Mouse (Mus musculus) liver, adult 2 months (tissue): ENCODE results near the gene Gm10985. TPM values are rescaled to one million over a fixed set of nuclear protein-coding genes. Genes with fewer than 3 reads are reported as not detected.

ENCODE experiments used
- DNase-seq: peaks from one replicate; pipeline ENCODE4 v3.0.0-alpha.2; 2011; ENCODE audit warnings: low read depth, low spot score; ENCODE audit errors: extremely low read depth
- H3K27ac ChIP-seq: fragments of 200-500 bp; replicated peaks from 2 replicates; pipeline ENCODE4 v1.5.1; 2012; ENCODE audit warnings: low read depth, mild to moderate bottlenecking, control low read depth, inconsistent platforms, low read length; ENCODE audit not compliant: insufficient read depth
- H3K27me3 ChIP-seq: fragments of 200-500 bp; 2 replicates; pipeline ENCODE4 v1.6.1; 2012; ENCODE audit warnings: mild to moderate bottlenecking, moderate library complexity, low read length, inconsistent platforms; ENCODE audit not compliant: control insufficient read depth, insufficient read depth
- H3K36me3 ChIP-seq: fragments of 200-500 bp; 2 replicates; pipeline ENCODE4 v1.6.1; 2012; ENCODE audit warnings: low read length, inconsistent platforms; ENCODE audit not compliant: control insufficient read depth, insufficient read depth
- H3K4me1 ChIP-seq: fragments of 200-500 bp; 2 replicates; pipeline ENCODE4 v1.6.1; 2011; ENCODE audit warnings: low read length; ENCODE audit not compliant: control insufficient read depth, insufficient read depth
- H3K4me3 ChIP-seq: fragments of 200-500 bp; 2 replicates; pipeline ENCODE4 v1.5.1; 2011; ENCODE audit warnings: low read depth, mild to moderate bottlenecking, control low read depth, low read length, moderate library complexity; ENCODE audit not compliant: insufficient read depth
- H3K79me2 ChIP-seq: fragments of 200-500 bp; 2 replicates; pipeline ENCODE4 v1.6.1; 2012; ENCODE audit warnings: inconsistent platforms, mild to moderate bottlenecking, low read length, moderate library complexity; ENCODE audit not compliant: control insufficient read depth, insufficient read depth
- H3K9ac ChIP-seq: fragments of 200-500 bp; 2 replicates; pipeline ENCODE4 v1.6.1; 2012; ENCODE audit warnings: low read depth, mild to moderate bottlenecking, control low read depth, inconsistent platforms, low read length
- CTCF ChIP-seq: fragments of 200-500 bp; IDR thresholded peaks from 2 replicates; pipeline ENCODE4 v1.5.1; 2011; ENCODE audit warnings: low read depth, low read length, control low read depth
- POLR2A ChIP-seq: fragments of 200-500 bp; IDR thresholded peaks from 2 replicates; pipeline ENCODE4 v1.6.1; 2011; ENCODE audit warnings: low read length, control low read depth; ENCODE audit not compliant: insufficient read depth; ENCODE audit errors: extremely low read depth
- WGBS: fragments of 180-500 bp; shearing (Covaris S2); methylation state at CpG from one replicate; pipeline ENCODE4 v1.1.7; 2018; 5-methylcytosine and 5-hydroxymethylcytosine counted together
- polyA plus RNA-seq: library from polyadenylated mRNA; depleted of rRNA; stranded (reverse); fragments of >200 nt; gene quantifications from 2 replicates; pipeline ENCODE4 v1.2.3, GENCODE M21; 2012; rRNA removed
- total RNA-seq: library from RNA; depleted of rRNA; stranded (reverse); fragments of >200 nt; gene quantifications from 2 replicates; pipeline ENCODE4 v1.2.3, GENCODE M21; 2014; rRNA removed

Gene Gm10985
- total and polyA plus RNA-seq, 2 experiments = not detected

GRCm38 (mm10) chr3:53869263-53869662 is 24.4 kb downstream of the Gm10985 start:
- Histone ChIP-seq H3K27ac (no peak overlapping the region), H3K36me3 (no peaks in the 10 kb centered on the region), H3K4me3 (no peak overlapping the region), H3K27me3 (no peaks in the 10 kb centered on the region), H3K79me2 (no peaks in the 10 kb centered on the region), H3K9ac (no peak overlapping the region), H3K4me1 (peaks cover 2% of the 10 kb centered on the region; the same call in 1 of the 2 replicates)
- TF ChIP-seq POLR2A (no peak), CTCF (no peak)
- no peak for DNase-seq
- WGBS = 49% methylated on average over 1 of the region's 1 CpGs

- no peaks in the 10 kb centered on the region for H3K36me3 ChIP-seq
- no peak for TF ChIP-seq CTCF
- no peak for TF ChIP-seq POLR2A
- no peak for DNase-seq
- no peak overlapping the region for H3K9ac ChIP-seq
- H3K27ac ChIP-seq = no peak overlapping the region
- H3K4me1 ChIP-seq = no peaks in the 10 kb centered on the region
- no peaks in the 10 kb centered on the region for H3K27me3 ChIP-seq
- H3K4me3 ChIP-seq = no peak overlapping the region
- WGBS = 81% methylated on average over 6 of the region's 6 CpGs
- H3K79me2 ChIP-seq = no peaks in the 10 kb centered on the region
Measured at GRCm38 (mm10) chr3:53870482-53870881, 25.6 kb downstream of the Gm10985 start.

- DNase-seq = no peak
Measured at GRCm38 (mm10) chr3:53871596-53871995, 26.7 kb downstream of the Gm10985 start.

GRCm38 (mm10) chr3:53890619-53891540 is 46.0 kb downstream of the Gm10985 start:
- H3K9ac ChIP-seq = no peak overlapping the region
- H3K36me3 ChIP-seq = no peaks in the 10 kb centered on the region
- H3K4me1 ChIP-seq = no peaks in the 10 kb centered on the region
- no peaks in the 10 kb centered on the region for H3K79me2 ChIP-seq
- H3K27ac ChIP-seq = no peak overlapping the region
- no peak for DNase-seq
- no peak overlapping the region for H3K4me3 ChIP-seq
- WGBS = 91% methylated on average over 12 of the region's 12 CpGs
- H3K27me3 ChIP-seq = no peaks in the 10 kb centered on the region
- TF ChIP-seq POLR2A = no peak
- TF ChIP-seq CTCF = no peak

More at GRCm38 (mm10) chr3:53871596-53871995, 26.7 kb downstream of the Gm10985 start:
- 88% methylated on average over 1 of the region's 1 CpGs for WGBS
- Histone ChIP-seq H3K36me3 (no peaks in the 10 kb centered on the region), H3K79me2 (no peaks in the 10 kb centered on the region), H3K4me1 (no peaks in the 10 kb centered on the region), H3K27me3 (no peaks in the 10 kb centered on the region), H3K9ac (no peak overlapping the region), H3K4me3 (no peak overlapping the region), H3K27ac (no peak overlapping the region)
- TF ChIP-seq CTCF = no peak
- no peak for TF ChIP-seq POLR2A

Other genes with a start within 250 kb of the Gm10985 start
- 0.09 and 0.13 TPM in 2 replicates for gene Frem2, start 187.7 kb upstream of the Gm10985 start, total RNA-seq
- gene Frem2, start 187.7 kb upstream of the Gm10985 start, polyA plus RNA-seq = 0.02 and 0.06 TPM in 2 replicates
- 19.3 and 24.8 TPM in 2 replicates for gene Ufm1, start 18.7 kb downstream of the Gm10985 start, total RNA-seq
- 10.0 and 10.3 TPM in 2 replicates for gene Ufm1, start 18.7 kb downstream of the Gm10985 start, polyA plus RNA-seq